Mouse (Mus musculus): ENCODE measurements around the gene Gm13199. TPM values are rescaled to one million over a fixed set of nuclear protein-coding genes. Genes with fewer than 3 reads are reported as not detected.

The Gm13199 gene
- polyA plus RNA-seq, 1 experiment = not detected

DNA sequence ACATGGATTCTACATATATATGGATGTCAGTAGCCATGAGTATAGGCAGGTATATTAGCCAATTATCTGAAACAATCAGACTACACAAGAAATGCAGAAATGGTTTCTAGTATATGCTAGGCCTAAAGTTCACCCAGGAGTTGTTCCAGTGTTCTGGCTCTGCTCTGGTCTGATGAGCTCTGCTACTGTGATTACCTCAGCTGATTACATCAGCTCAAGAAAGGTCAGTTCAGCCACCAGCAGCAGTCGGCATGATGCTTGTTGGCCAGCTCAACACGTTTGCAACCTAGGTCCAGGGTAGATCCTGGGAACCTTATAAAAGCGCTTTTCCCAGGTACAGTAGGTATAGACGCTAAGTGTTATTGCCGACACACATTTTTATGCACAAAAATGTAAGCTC is 7.0 kb upstream of the Gm13199 start:
- TF ChIP-seq POLR2A (IDR thresholded peaks at IDR 0.05; ENCODE audit: low read depth, low read length) = no peak

GRCm38 (mm10) chr2:5867681-5868080 is 4.9 kb upstream of the Gm13199 start:
- no peak overlapping the region for H3K27ac ChIP-seq (ENCODE audit: insufficient read depth, low read length)
- no peak for TF ChIP-seq CTCF (IDR thresholded peaks at IDR 0.05; ENCODE audit: borderline replicate concordance, insufficient read depth, low read length)
- no peak for TF ChIP-seq POLR2A (IDR thresholded peaks at IDR 0.05; ENCODE audit: low read depth, low read length)
- no peak overlapping the region for H3K4me3 ChIP-seq (ENCODE audit: insufficient read depth, low read length)
- no peaks in the 10 kb centered on the region for H3K4me1 ChIP-seq (ENCODE audit: control insufficient read depth, insufficient read depth, low read length)

More for the DNA sequence above, 7.0 kb upstream of the Gm13199 start:
- H3K4me1 ChIP-seq (ENCODE audit: control insufficient read depth, insufficient read depth, low read length) = no peaks in the 10 kb centered on the region
- H3K27ac ChIP-seq (ENCODE audit: insufficient read depth, low read length) = no peak overlapping the region
- H3K4me3 ChIP-seq (ENCODE audit: insufficient read depth, low read length) = no peak overlapping the region

DNA sequence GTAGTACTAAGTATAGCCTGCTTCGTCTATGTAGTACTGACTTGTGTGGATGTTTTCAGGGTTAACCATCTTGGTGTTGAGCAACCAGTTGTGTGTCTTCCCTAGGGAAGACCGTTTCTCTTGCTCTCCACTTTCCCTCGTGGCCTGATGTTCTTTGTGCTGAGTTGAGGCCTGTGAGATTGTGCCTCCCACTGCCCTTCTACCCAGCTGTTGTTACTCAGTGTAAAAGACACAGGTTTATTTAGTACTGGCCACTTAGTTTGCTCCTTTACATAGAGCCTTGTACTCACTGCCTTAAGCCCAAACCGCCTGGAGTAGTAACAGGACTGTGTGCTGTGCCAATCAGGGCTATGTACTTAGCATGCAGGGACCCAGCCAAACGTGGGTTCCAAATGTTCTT is 10.9 kb downstream of the Gm13199 start:
- H3K4me1 ChIP-seq (ENCODE audit: control insufficient read depth, insufficient read depth, low read length) = no peaks in the 10 kb centered on the region
- no peak overlapping the region for H3K27ac ChIP-seq (ENCODE audit: insufficient read depth, low read length)
- TF ChIP-seq POLR2A (IDR thresholded peaks at IDR 0.05; ENCODE audit: low read depth, low read length) (no peak), CTCF (IDR thresholded peaks at IDR 0.05; ENCODE audit: borderline replicate concordance, insufficient read depth, low read length) (no peak)
- H3K4me3 ChIP-seq (ENCODE audit: insufficient read depth, low read length) = no peak overlapping the region

DNA sequence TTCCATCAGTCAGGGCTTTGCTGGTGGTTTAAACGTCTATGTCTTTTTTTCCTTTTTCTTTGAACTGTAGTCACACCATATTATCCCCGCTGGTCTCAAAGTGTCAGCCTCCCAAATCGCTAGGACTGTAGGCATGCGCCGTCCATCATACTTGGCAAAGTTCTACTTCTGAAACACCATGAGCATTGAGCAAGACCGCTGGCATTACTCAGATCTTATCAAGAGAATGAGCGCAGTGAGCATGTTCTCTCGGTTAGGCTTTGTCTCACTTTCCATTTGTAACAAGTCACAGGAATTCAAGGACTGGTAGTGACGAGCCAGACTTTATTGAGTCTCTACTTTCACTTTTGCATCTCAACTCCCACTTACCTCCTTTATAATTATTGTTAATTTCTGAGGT is 11.6 kb downstream of the Gm13199 start:
- TF ChIP-seq POLR2A (IDR thresholded peaks at IDR 0.05; ENCODE audit: low read depth, low read length) = no peak
- TF ChIP-seq CTCF (IDR thresholded peaks at IDR 0.05; ENCODE audit: borderline replicate concordance, insufficient read depth, low read length) = no peak
- H3K4me3 ChIP-seq (ENCODE audit: insufficient read depth, low read length) = no peak overlapping the region
- no peak overlapping the region for H3K27ac ChIP-seq (ENCODE audit: insufficient read depth, low read length)
- H3K4me1 ChIP-seq (ENCODE audit: control insufficient read depth, insufficient read depth, low read length) = no peaks in the 10 kb centered on the region; the same call in 1 of the 2 replicates

DNA sequence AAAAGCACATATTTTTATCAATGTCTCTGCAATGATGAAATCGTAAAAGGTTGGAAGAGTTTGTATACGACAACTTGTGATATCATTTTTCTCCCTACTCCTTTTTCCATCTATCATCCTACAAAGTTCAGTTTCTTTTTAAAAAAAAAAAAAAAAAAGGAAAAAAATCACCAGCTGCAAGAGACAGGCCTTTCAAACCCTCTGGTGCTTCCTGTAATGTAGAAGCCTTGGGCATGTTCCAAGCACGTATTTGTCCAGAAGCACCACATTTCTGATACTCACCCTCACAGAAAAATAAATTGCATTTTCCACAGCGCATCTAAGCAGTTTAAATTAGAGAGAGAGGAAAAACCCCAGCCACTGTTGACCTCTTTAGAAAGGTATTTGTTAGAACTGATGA is 16.9 kb downstream of the Gm13199 start:
- peak overlapping the region; percentile 66; the same call in 1 of the 2 replicates for H3K27ac ChIP-seq (ENCODE audit: insufficient read depth, low read length)

DNA sequence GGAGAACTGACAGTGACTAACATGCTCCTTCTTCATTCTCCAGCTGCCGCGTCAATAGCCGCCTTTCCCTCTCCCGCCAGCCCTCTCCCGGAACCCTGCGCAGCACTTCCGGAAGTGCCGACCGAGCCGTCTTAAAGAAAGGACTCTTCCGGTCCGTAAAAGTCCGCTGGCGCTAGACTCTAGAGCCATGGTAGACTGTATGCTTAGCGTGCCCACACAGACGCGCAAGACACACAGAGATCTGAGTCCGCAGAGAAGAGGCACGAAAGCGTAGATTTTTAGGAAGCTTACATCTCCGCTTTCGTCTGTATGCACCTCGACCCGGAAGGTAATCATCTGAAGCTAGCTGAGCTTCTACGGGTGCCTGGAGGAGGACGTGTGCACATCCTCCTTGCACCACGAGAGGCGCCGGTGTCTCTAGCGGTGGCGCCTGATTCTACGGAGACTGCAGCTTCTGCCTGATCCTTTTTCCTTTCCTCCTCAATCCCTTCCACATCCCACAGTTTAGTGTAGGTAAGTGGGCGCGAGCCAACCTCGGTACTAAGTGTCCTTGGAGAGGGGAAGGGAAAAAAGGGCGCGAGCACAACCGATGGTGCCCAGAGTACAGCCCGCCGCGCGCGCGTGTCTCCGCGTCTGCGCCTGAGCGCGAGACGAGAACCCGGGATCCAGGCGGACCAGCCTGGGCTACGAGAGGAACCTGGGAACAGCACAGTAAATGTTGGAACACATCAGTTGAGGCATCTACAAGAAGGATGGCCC is 17.7 kb downstream of the Gm13199 start, which contains the start of the genes Nudt5 and Cdc123:
TSS of gene Nudt5 (plus strand) at position 147 of the 759 bp plus-strand sequence.
TSS of gene Cdc123 (minus strand) at position 292 of the 759 bp plus-strand sequence.
- TF ChIP-seq CTCF (IDR thresholded peaks at IDR 0.05; ENCODE audit: borderline replicate concordance, insufficient read depth, low read length) (peak; percentile 78; the same call in 1 of the 2 replicates), POLR2A (IDR thresholded peaks at IDR 0.05; ENCODE audit: low read depth, low read length) (peak; percentile 72)
- peak within 1 kb of the TSS; percentile 66 for H3K27ac ChIP-seq (ENCODE audit: insufficient read depth, low read length)
- H3K4me3 ChIP-seq (ENCODE audit: insufficient read depth, low read length) = peak within 1 kb of the TSS; percentile 71
- peaks cover 2% of the 10 kb centered on the region; the same call in 1 of the 2 replicates for H3K4me1 ChIP-seq (ENCODE audit: control insufficient read depth, insufficient read depth, low read length)

More for the DNA sequence above, 16.9 kb downstream of the Gm13199 start:
- TF ChIP-seq POLR2A (IDR thresholded peaks at IDR 0.05; ENCODE audit: low read depth, low read length) (no peak), CTCF (IDR thresholded peaks at IDR 0.05; ENCODE audit: borderline replicate concordance, insufficient read depth, low read length) (no peak)
- Histone ChIP-seq H3K4me3 (ENCODE audit: insufficient read depth, low read length) (peak overlapping the region; percentile 71), H3K4me1 (ENCODE audit: control insufficient read depth, insufficient read depth, low read length) (peaks cover 2% of the 10 kb centered on the region; the same call in 1 of the 2 replicates)

- TF ChIP-seq CTCF (IDR thresholded peaks at IDR 0.05; ENCODE audit: borderline replicate concordance, insufficient read depth, low read length) (no peak), POLR2A (IDR thresholded peaks at IDR 0.05; ENCODE audit: low read depth, low read length) (no peak)
- peak overlapping the region; percentile 66; the same call in 1 of the 2 replicates for H3K27ac ChIP-seq (ENCODE audit: insufficient read depth, low read length)
- peaks cover 2% of the 10 kb centered on the region; the same call in 1 of the 2 replicates for H3K4me1 ChIP-seq (ENCODE audit: control insufficient read depth, insufficient read depth, low read length)
- H3K4me3 ChIP-seq (ENCODE audit: insufficient read depth, low read length) = peak overlapping the region; percentile 71
Observed at GRCm38 (mm10) chr2:5844181-5844872, 18.4 kb downstream of the Gm13199 start.

- TF ChIP-seq POLR2A (IDR thresholded peaks at IDR 0.05; ENCODE audit: low read depth, low read length) = no peak
- TF ChIP-seq CTCF (IDR thresholded peaks at IDR 0.05; ENCODE audit: borderline replicate concordance, insufficient read depth, low read length) = no peak
- no peak overlapping the region for H3K4me3 ChIP-seq (ENCODE audit: insufficient read depth, low read length)
Observed at GRCm38 (mm10) chr2:5840815-5841214, 21.9 kb downstream of the Gm13199 start.

GRCm38 (mm10) chr2:5825265-5825913 is 37.3 kb downstream of the Gm13199 start:
- no peak for TF ChIP-seq CTCF (IDR thresholded peaks at IDR 0.05; ENCODE audit: borderline replicate concordance, insufficient read depth, low read length)
- TF ChIP-seq POLR2A (IDR thresholded peaks at IDR 0.05; ENCODE audit: low read depth, low read length) = no peak
- Histone ChIP-seq H3K4me1 (ENCODE audit: control insufficient read depth, insufficient read depth, low read length) (no peaks in the 10 kb centered on the region), H3K27ac (ENCODE audit: insufficient read depth, low read length) (no peak overlapping the region), H3K4me3 (ENCODE audit: insufficient read depth, low read length) (no peak overlapping the region)

More at GRCm38 (mm10) chr2:5840815-5841214, 21.9 kb downstream of the Gm13199 start:
- Histone ChIP-seq H3K4me1 (ENCODE audit: control insufficient read depth, insufficient read depth, low read length) (peaks cover 2% of the 10 kb centered on the region; the same call in 1 of the 2 replicates), H3K27ac (ENCODE audit: insufficient read depth, low read length) (no peak overlapping the region)

All from embryonic fibroblast, embryonic 13.5 days (primary cell).